In the genomic region with DNA sequence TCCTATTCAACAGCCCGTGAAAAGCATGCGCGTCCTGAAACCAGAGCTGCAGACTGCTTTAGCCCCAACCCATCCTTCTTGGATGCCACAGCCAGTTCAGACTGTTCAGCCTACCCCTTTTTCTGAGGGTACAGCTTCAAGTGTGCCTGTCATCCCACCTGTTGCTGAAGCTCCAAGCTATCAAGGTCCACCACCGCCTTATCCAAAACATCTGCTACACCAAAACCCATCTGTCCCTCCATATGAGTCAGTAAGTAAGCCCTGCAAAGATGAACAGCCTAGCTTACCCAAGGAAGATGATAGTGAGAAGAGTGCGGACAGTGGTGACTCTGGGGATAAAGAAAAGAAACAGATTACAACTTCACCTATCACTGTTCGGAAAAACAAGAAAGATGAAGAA, we compare ENCODE assay signal across 27 mouse cellular contexts.
"Had no signal": no experiment of that assay in that cellular context is flagged by ENCODE, and none has a peak within 500 bp of the region (broad histone marks: within the 10 kb centered on the region; RNA-seq: fewer than 3 reads in every experiment).

No protein-coding gene starts in this region.

- H3K4me2 ChIP-seq: kidney, embryonic 15.5 days; limb, embryonic 13.5 days; liver, embryonic 12.5 days; liver, embryonic 15.5 days; lung, embryonic 15.5 days; midbrain, embryonic 13.5 days; neural tube, embryonic 13.5 days; stomach, embryonic 15.5 days had no signal

- H3K27ac ChIP-seq: kidney, embryonic 15.5 days; left cerebral cortex, adult 2 months; limb, embryonic 10.5 days; limb, embryonic 13.5 days; liver, embryonic 12.5 days; liver, embryonic 15.5 days; lung, embryonic 15.5 days; midbrain, embryonic 10.5 days; midbrain, embryonic 13.5 days; neural tube, embryonic 13.5 days; stomach, embryonic 15.5 days had no signal

- H3K4me1 ChIP-seq: kidney, embryonic 15.5 days; limb, embryonic 10.5 days; limb, embryonic 13.5 days; liver, embryonic 12.5 days; liver, embryonic 15.5 days; lung, embryonic 15.5 days; midbrain, embryonic 10.5 days; midbrain, embryonic 13.5 days; neural tube, embryonic 13.5 days; stomach, embryonic 15.5 days had no signal

- H3K9ac ChIP-seq: kidney, embryonic 15.5 days; limb, embryonic 13.5 days; liver, embryonic 12.5 days; liver, embryonic 15.5 days; lung, embryonic 15.5 days; midbrain, embryonic 13.5 days; neural tube, embryonic 13.5 days; stomach, embryonic 15.5 days had no signal

- H3K27me3 ChIP-seq: kidney, embryonic 15.5 days; limb, embryonic 13.5 days; liver, embryonic 12.5 days; liver, embryonic 15.5 days; lung, embryonic 15.5 days; megakaryocyte, embryonic 14.5 days; midbrain, embryonic 13.5 days; neural tube, embryonic 13.5 days; stomach, embryonic 15.5 days had no signal

- DNase-seq: kidney, adult 11 months; kidney, adult 8-10 months; kidney, postnatal 10 days; kidney, postnatal 36 days; liver; lung, adult 18-20 months; lung, postnatal 10 days; lung, postnatal 36 days; retina, postnatal 1 day; right cerebral cortex, postnatal 25 days; spleen, adult 18-20 months; thymus, adult 18-20 months; thymus, postnatal 36 days had no signal

- ATAC-seq: liver, embryonic 12.5 days; midbrain, embryonic 13.5 days; midbrain, embryonic 16.5 days had no signal

- H3K9me3 ChIP-seq: kidney, embryonic 15.5 days; limb, embryonic 10.5 days; limb, embryonic 13.5 days; liver, embryonic 12.5 days; liver, embryonic 15.5 days; lung, embryonic 15.5 days; megakaryocyte, embryonic 14.5 days; midbrain, embryonic 10.5 days; midbrain, embryonic 13.5 days; neural tube, embryonic 13.5 days; stomach, embryonic 15.5 days had no signal

- H3K4me3 ChIP-seq: kidney, embryonic 15.5 days; left cerebral cortex, adult 2 months; limb, embryonic 10.5 days; limb, embryonic 13.5 days; liver, embryonic 12.5 days; liver, embryonic 15.5 days; lung, embryonic 15.5 days; megakaryocyte, embryonic 14.5 days; midbrain, embryonic 10.5 days; midbrain, embryonic 13.5 days; myocyte; neural tube, embryonic 13.5 days; stomach, embryonic 15.5 days had no signal
